Mouse (Mus musculus): ENCODE data around the gene Dmbt1. TPM values are rescaled to one million over a fixed set of nuclear protein-coding genes. Genes with fewer than 3 reads are reported as not detected.
"Not testable (repeated sequence)": the region's sequence is repeated elsewhere in the genome, so short reads cannot be mapped to it uniquely, and the experiment has no call there.

Dmbt1 gene
- not detected for polyA plus RNA-seq (2017; shearing (Covaris generic))

DNA sequence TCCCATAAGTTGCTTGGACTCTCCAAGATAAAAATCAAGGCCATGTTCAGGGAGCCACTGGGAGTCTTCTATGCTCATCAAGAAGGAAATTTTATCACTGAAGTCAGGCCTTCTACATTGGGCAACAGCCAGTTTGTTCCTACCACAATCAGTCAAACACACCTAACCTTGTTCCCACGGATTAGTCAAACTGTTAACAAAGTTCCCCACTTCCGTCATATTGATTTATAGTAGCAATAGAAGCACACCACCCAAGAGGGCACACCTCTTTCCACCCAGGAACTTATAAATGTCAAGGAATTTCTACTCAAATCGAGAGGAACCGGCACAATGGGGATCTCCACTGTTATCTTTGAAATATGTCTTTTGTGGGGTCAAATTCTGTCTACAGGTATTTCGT lies at the start of gene Dmbt1:
Gene Dmbt1 (plus strand): TSS at position 299 of the 400 bp plus-strand sequence.
- ATAC-seq = no peak

DNA sequence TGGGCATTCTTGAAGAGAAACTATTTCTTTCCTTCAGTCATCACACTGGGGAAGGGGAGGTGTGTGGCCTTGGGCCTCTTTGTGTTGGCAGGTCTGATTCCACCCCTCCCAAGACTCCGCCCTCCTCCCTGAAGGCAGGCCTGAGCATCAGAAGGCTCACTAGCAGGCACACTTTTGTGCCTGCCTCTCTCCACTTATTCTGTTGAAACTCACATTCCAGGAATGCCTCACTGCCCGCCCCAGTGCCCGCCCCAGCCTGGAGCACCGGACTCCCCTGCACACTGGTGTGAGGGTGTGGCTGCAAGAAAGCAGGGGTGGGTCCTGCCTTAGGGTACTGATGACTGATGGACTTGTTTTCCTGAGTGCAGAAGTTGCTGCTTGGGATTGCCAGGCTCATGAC lies 49.5 kb upstream of the Dmbt1 start:
- no peak for ATAC-seq

DNA sequence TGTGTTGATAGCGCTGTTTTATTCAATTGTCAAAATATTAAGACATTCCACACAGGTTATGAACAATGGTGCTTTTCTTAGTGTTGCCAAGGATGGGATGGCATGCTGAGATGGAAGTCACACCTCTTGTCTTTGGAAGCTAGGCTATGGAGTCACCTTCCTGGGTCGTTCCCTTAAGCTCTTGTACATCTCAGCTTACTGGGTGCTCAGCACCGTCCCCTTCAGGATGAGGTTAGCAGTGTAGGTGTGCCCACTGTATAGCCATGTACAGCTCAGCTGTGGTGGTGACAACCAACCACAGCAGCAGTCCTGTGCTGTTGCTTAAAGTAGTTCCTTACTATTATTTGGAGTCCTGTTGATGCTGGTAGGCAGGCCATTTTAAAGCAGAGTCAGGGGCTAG lies 49.0 kb upstream of the Dmbt1 start:
- ATAC-seq = no peak

DNA sequence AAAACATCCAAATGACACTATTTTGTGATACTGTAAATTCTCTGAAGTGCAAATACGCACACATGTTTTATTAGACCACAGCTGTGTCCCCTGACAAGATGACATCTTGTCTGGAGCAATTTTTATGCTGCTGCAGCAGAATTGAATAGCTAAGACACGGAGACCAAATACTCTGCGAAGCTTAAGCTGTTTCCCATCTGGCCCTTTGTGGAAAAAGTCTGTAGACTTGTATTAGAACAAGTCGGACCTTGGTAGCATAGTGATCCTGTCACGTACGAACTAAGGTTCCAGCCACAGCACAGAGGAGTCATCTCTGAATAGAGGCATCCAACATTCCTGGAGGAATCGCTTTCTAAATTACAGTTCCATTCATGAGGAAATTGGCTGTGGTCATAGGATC lies 47.6 kb upstream of the Dmbt1 start:
- ATAC-seq = no peak

DNA sequence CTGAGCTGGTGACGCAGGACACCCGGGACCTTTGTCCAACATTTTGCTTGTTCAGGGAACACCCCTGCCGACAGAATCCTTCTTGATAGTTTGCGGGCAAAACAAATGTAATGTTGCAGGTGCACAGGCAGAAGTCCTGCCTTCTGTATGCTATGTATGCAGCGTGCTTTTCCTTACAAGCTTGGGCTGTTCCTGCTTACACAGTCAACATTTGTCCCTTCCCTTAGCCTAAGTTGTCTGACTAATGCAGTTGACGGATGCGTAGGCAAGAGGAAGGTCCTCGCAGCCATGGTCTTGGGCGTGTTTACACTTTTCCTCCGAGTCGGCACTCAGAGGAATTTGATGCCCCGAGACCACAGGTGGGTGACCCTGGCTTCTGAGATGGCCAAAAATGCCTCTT lies 46.7 kb upstream of the Dmbt1 start:
- ATAC-seq = no peak

DNA sequence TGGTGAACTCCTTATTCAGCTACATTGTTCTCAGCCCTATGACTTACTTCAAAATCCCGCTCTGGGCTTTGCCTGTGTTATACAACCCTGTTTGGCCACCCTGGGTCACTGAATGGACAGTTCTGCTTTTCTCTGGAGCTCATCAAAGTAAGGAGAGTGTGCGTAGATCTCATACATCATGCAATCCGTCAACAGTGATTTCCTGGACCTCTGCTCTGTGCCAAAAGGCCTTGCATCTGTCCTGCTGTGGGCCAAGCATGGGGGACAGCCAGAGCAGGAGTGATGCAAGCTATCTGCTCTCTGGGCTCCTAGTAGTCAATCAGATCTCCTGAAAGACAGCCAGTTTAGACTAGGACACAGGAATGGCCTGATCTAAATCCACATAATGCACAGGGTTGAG lies 46.1 kb upstream of the Dmbt1 start:
- ATAC-seq = no peak

DNA sequence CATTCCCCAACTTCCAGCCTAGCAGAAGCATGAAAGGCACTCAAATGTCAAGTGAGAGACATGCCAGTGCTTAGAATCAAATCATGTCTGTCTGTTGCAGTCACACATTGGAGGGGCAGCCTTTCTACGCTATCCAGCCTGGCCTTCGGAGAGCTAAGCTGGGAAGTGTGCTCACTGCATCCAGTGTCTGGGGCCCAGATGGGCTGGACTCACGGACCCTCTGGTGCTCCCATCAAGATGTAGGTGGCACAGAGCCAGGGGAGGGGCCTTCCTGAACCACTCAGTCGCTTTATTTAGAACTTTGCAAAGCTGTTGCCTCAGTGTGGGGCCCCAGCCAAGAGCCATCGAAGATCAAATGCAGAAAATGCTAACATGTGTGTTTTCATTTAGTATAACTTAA lies 43.7 kb upstream of the Dmbt1 start:
- no peak for ATAC-seq

DNA sequence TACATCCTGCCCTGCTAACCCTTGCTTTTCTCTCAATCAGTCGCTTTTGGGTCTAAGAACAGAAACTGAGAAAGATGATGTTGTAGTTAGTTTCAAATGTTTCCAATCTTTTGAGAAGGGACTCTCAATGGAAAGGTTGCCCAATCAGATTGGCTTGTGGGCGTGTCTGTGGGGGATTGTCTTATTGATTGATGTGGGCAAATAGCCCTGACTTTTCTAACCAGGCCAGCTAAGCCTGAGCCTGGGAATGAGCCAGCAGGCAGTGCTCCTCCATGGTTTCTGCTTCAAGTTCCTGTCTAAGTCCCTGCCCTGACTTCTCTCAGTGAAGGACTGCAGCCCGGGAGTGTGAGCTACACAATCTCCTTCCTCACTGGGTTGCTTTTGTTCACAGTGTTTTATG lies 42.5 kb upstream of the Dmbt1 start:
- ATAC-seq = no peak

DNA sequence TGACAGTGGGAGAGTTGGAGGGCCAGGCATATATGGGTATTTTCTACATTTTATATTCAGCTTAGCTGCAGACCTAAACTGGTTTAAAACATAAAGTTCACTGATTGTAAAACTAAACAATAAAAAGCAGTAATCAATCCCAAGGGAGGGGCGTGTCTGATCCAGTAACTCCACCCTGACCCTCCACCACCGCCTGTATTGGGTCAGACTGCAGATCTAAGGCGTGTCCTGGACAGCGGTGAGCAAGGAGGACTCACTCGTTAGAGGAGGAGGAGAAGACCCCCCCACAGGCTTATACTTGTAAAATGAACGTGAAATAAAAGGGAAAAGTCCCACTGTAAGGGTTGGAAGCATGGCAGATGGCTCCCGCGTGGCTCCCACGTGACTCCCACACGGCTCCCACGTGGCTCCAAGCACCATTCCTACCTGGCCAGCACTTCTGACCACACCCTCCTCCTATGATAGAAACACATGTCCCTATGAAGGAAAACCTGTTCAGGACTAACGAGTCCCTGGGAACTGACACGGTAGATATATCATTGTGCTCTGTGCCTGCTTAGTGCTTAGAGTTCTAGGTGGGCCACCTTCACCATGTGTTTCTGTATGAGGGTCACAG lies 40.6 kb upstream of the Dmbt1 start:
- no peak for ATAC-seq

DNA sequence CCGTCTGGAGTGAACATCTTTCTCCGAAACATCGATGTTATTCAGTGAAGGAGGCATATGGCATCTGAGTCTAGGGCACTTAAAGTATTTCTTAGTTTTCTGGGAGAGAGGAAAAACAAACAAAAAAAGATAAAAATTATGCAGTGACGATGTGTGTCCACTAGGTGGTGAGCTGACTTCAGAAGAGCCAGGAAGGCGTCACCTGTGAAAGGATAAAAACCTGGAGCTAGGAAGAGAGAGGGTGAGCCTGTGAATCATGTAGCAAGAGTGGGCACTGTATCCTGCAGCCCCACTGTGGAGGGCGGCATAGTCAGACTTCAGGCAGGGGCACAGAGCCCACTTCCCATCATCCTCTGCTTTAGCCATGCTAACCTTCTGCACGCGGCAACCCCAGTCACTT lies 37.9 kb upstream of the Dmbt1 start:
- ATAC-seq = no peak

DNA sequence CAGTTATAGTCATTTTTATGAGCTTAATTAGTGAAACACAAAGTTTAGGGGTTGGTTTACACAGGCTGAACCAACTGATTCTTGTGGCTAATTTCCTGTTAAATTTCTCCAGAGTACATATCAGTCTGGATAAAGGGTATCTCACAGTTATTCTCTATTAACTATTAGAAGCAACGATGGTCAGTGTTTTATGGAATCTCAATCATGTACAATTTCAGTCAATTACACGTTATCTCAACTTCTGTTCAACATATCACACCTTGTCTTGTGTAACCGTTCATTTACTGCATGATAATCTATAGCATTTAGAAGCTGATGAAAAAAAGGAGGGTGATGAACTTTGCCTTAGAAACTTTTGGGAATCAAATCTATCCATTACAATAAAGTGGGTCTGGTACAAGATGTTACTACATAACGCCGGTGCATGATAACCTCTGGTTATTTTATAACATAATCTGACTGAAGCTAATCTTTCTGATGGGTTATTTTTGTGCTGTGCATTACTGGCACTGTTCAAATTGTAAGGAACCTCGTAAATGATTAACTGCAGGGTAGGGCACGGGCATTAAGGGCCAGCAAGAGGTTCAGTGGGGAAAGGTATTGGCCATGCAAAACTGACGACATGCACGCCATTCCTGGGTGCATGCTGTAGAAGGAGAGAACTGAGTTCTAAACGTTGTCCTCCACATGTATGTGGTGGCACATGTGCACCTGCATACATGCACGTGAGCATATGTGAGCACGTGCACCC lies 29.7 kb upstream of the Dmbt1 start:
- ATAC-seq = no peak

DNA sequence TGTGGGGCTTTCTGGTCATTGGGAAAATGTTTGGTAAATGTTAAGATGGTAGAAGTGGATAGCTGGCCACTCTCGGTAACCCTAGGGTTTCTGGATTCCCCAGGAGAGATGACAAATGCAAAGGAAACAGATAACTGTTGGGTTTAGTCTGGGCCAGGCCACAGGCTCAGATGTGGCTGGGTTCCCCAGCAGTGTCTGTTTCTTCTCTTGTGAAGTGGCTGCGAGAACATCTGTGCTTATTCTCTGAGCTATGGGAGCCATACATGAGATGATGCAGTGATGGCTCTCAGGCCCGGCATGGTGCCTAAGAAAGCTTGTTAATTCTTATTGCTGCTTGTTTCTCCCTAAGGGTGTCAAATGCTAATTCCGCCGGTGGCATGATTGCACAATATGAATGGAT lies 27.8 kb upstream of the Dmbt1 start:
- ATAC-seq = no peak

DNA sequence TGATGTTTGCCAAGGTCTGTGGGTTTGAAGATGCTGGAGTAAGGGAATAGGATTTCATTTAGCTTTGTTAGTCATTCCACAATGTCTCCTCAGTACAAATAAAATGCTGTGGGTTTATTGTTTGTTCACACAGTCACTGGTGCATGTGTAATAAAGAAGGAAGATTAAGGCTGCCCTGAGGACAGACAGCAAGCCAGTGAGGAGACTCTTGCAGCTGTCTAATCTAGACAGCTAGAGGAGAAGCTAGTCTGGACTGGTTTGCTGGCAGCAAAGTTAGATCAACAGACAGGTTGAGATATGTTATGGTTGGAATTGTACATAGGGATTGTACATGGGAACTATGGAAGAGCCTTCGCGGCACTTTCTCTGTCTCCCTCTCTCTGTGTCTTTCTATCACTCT lies 24.6 kb upstream of the Dmbt1 start:
- ATAC-seq = no peak

DNA sequence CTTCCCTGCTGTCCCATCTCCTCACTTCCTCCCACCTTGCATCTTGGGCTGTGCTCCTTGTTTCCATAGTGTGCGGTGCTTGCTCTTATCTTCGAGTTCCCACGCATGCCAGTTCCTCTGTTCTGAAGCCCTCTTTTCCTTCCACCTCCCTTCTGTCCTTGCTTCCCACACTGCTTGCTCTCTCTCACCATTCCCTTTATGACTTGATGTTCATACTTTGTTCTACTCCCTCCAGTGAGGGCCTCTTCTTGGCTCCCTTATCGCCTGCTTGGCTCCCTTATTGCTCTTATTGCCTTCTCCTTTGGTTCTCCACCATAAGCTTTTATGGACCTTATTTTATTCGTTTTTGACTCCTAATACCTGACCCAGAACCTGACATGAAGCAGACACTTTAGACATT lies 22.7 kb upstream of the Dmbt1 start:
- ATAC-seq = no peak

DNA sequence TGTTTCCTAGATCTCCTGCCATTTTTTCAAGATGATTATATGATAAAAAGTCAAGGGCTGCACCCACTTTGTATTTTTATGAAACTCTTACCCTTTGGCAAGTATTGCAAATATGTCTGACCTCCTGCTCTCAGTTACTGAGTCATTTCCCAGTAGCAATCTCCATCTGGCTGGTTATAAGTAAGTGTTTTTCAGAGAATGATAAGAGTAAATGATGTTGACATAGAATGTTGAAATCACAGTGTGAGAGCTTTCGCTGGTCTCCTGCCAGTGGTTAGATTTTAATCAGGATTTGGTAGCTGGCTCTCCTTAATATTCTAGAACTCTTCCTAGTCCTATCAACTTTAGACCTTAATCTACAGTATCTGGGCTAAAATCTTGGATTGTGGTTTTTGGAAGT lies 20.0 kb upstream of the Dmbt1 start:
- no peak for ATAC-seq

DNA sequence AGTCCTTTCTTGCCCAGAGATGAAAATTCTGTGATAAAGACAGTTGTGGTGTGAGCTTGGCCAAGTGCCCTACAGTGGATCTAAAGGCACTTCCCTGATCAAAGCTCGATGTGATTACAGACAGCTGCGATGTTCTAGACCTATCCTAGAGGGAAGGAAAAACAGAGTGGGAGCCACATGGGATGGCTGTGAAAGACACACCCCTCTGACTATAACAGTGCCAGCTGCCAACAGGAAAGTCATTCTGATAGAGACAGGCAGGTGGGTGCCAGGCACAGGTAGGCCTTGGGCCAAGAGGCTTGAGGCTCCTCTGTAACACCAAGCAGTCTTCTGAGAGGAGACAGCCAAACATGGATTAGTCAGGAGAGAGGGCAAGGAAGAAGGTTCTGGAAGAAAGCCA lies 12.7 kb upstream of the Dmbt1 start:
- no peak for ATAC-seq

DNA sequence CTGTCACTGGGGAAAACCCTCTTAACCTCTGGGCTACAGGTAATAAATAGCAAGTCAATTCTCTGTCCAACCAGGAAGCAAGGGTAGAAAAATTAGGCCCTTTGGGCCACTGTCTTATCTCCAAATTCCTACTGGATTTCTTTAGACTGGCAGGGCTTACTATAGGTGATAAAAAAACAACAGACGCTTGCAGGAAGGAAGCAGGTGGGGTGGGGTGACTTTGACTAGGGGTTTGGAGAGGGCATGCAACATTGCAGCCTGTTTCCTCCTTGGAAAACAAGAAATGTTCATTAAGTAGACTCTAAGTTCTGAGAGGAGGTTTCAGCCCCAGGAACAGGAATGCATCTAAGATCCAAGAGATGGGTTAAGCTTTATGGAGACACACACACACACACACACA lies 7.0 kb upstream of the Dmbt1 start:
- no peak for ATAC-seq

DNA sequence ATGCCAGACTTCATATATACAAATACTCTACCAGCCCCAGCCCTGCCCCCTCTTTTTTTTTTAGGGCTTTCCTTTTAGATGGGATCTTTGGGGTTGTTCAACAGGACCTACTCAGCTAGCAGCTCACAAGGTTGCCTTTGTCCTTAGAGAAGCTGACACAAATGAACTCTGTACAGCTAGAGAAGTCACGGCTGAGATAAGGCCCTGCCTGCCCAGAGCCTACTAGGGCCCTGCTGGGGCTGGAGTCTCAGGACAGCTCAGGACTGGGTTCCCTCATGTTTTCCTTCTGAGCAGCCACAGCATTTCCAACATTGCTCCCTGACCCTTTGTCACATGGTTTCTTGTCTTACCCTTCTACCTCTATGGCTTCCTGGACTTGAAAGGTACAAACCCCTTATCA lies 4.3 kb upstream of the Dmbt1 start:
- ATAC-seq = no peak

DNA sequence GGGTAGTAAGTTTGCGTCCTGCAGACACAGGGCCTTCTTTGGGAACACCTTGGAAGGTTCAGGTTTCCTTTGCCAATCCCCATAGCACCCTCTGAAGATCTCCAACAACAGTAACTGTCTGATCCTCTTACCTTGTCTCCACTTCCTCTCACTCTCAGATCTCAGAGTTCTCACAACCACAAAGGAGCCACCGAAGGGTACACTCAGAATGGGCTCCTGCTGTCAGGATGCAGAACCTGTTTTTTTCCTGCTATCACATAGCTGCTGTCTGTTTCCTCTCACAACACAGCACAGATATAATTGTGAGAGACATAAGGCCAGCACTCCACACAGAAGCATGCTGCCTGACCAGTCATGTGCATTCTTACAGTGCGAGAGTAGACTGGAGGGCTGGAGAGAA lies 4.5 kb downstream of the Dmbt1 start:
- ATAC-seq = no peak

DNA sequence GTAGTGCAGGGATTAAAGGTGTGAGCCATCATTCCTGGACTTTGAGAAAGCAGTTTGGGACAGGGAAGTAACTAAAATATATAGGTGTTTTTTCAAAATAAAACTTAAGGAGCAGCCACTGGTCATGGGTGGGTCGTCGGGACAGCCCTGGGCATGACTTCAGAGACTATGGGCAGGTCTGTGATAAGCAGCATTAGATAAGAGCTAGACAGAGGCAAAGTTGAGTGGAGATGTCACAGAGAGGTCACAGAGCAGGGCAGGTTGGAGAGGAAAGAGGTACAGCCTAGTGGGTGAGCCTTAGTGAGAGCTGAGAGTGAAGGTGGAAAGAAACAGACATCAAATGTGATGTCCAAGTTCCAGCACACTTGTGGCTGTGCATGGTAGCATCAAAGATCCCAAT lies 5.2 kb downstream of the Dmbt1 start:
- no peak for ATAC-seq

DNA sequence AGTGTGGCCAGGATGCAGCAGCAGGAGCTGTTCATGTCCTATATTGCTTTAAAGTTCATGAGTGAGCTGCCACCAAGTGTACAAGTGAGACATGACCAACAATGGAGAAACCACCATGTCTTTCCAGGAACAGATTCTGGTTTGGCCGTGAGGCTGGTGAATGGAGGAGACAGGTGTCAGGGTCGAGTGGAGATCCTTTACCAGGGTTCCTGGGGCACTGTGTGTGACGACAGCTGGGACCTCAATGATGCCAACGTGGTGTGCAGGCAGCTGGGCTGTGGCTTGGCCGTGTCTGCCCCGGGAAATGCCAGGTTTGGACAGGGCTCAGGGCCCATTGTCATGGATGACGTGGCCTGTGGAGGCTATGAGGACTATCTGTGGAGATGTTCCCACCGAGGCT lies 8.9 kb downstream of the Dmbt1 start:
- not testable (repeated sequence) for ATAC-seq

DNA sequence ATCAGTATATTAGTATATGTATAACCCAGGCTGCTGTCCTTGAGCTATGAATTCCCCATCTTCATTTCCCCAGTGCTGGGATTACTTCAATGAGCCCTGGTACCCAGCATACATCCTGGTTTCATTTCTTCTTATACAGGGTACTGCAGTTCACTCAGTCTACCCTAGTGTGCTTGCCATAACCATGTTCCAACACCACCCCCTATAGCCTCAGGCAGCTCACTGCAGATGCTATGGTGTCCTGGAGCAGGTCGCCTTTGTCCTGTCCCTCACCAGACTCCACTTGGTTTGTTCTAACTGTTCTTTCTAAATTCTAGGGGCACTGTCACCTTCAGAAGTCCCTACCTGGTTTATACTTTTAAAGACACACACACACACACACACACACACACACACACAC lies 10.8 kb downstream of the Dmbt1 start:
- ATAC-seq = no peak

DNA sequence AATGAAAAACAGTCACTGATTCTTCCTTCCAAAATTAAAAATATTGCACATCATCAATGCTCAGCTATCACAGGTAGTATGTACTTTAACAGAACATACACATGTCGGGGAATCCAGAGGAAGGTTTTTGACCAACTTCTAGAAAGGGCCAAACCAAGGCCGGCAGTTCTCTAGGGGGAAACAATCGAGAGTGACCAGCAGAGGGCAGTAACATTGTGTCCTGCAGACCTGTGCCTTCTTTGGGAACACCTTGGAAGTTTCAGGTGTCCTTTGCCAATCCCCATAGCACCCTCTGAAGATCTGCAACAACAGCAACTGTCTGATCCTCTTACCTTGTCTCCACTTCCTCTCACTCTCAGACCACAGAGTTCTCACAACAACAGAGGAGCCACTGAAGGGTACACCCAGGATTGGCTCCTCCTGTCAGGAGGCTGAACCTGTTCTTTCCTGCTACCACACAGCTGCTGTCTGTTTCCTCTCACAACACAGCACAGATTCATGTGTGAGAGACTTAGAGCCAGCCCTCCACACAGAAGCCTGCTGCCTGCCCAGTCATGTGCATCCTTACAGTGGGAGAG lies 13.5 kb downstream of the Dmbt1 start:
- ATAC-seq = not testable (repeated sequence)

DNA sequence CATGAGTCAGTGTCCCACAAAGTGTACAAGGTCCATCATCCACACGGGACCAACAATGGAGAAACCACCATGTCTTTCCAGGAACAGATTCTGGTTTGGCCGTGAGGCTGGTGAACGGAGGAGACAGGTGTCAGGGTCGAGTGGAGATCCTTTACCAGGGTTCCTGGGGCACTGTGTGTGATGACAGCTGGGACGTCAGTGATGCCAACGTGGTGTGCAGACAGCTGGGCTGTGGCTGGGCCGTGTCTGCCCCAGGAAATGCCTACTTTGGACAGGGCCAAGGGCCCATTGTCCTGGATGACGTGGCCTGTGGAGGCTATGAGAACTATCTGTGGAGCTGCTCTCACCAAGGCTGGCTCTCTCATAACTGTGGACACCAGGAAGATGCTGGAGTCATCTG lies 18.0 kb downstream of the Dmbt1 start:
- ATAC-seq = not testable (repeated sequence)

Measured in inflammation-experienced regulatory T-cells, adult 6 months (primary cell).